Mouse (Mus musculus) hindbrain, embryonic 14.5 days (tissue): ENCODE results near the gene Casp12. TPM values are rescaled to one million over a fixed set of nuclear protein-coding genes. Genes with fewer than 3 reads are reported as not detected.

ENCODE experiments used
- ATAC-seq: fragments of 200-750 bp; cut with Nextera tagmentation; 2 replicates; pipeline ENCODE4 v1.8.0; 2017; ENCODE audit warnings: moderate number of reproducible peaks, mild to moderate bottlenecking, moderate TSS enrichment, moderate library complexity; ENCODE audit not compliant: low FRiP score
- DNase-seq: peaks from one replicate; pipeline ENCODE4 v3.0.0-alpha.2; 2015; ENCODE audit warnings: low spot score
- H3K27ac ChIP-seq: fragments of 300-500 bp; sonication (generic); 2 replicates; pipeline ENCODE4 v1.5.1; 2014; ENCODE audit warnings: mild to moderate bottlenecking, moderate library complexity
- H3K27me3 ChIP-seq: fragments of 300-500 bp; sonication (generic); 2 replicates; pipeline ENCODE4 v1.6.1; 2014; ENCODE audit warnings: mild to moderate bottlenecking, low read length, mixed read lengths; ENCODE audit not compliant: control insufficient read depth, insufficient read depth
- H3K36me3 ChIP-seq: fragments of 300-500 bp; sonication (generic); replicated peaks from 2 replicates; pipeline ENCODE4 v1.6.1; 2014; ENCODE audit not compliant: control insufficient read depth, insufficient read depth
- H3K4me1 ChIP-seq: fragments of 300-500 bp; sonication (generic); replicated peaks from 2 replicates; pipeline ENCODE4 v1.6.1; 2014; ENCODE audit warnings: antibody characterized with exemption, low read length, mixed read lengths; ENCODE audit not compliant: control insufficient read depth, insufficient read depth
- H3K4me2 ChIP-seq: fragments of 300-500 bp; sonication (generic); replicated peaks from 2 replicates; pipeline ENCODE4 v1.6.1; 2014; ENCODE audit warnings: mild to moderate bottlenecking, moderate library complexity
- H3K4me3 ChIP-seq: fragments of 300-500 bp; sonication (generic); replicated peaks from 2 replicates; pipeline ENCODE4 v1.5.1; 2014; ENCODE audit warnings: mild to moderate bottlenecking, low read length
- H3K9ac ChIP-seq: fragments of 300-500 bp; sonication (generic); 2 replicates; pipeline ENCODE4 v1.6.1; 2014
- H3K9me3 ChIP-seq: fragments of 300-500 bp; sonication (generic); 2 replicates; pipeline ENCODE4 v1.6.1; 2016; ENCODE audit warnings: low read length; ENCODE audit not compliant: control insufficient read depth
- WGBS: fragments of 180-500 bp; shearing (Covaris S2); extraction: QIAGEN DNeasy Blood & Tissue Kit; methylation state at CpG from one replicate; pipeline ENCODE4 v1.1.7; 2014; 5-methylcytosine and 5-hydroxymethylcytosine counted together
- polyA plus RNA-seq: library from polyadenylated mRNA; unstranded; fragments of >200 nt; fragmentation: Nextera tagmentation; extraction: Ambion mirVana; gene quantifications from 2 replicates; pipeline ENCODE4 v1.2.1, GENCODE M21; 2014

The Casp12 gene
- polyA plus RNA-seq, 1 experiment from 2014 or later, result 0.62 TPM

GRCm38 (mm10) chr9:5417871-5418270 lies 72.6 kb downstream of the Casp12 start:
- Histone ChIP-seq H3K9me3 (no peaks in the 10 kb centered on the region), H3K9ac (no peak overlapping the region), H3K4me3 (no peak overlapping the region), H3K4me1 (no peaks in the 10 kb centered on the region), H3K36me3 (no peaks in the 10 kb centered on the region), H3K27ac (no peak overlapping the region), H3K27me3 (no peaks in the 10 kb centered on the region), H3K4me2 (no peak overlapping the region)
- ATAC-seq (no peak), DNase-seq (no peak)
- WGBS, result 77% methylated on average over 2 of the region's 2 CpGs

Other genes starting within 250 kb of the Casp12 start
- gene Casp1, start 46.9 kb upstream of the Casp12 start, polyA plus RNA-seq, result 0.99 and 1.4 TPM in 2 replicates
- gene Casp4, start 36.6 kb upstream of the Casp12 start, polyA plus RNA-seq, result 0.70 and 1.1 TPM in 2 replicates